Mouse (Mus musculus) embryonic facial prominence, embryonic 13.5 days (tissue): ENCODE measurements around the gene 1700066M21Rik. TPM values are rescaled to one million over a fixed set of nuclear protein-coding genes. Genes with fewer than 3 reads are reported as not detected.

Experiments
- ATAC-seq: fragments of 200-750 bp; cut with Nextera tagmentation; 2 replicates; pipeline ENCODE4 v1.8.0; 2017; ENCODE audit warnings: low read depth; ENCODE audit not compliant: insufficient number of reproducible peaks, insufficient read depth, low FRiP score, low TSS enrichment
- H3K27ac ChIP-seq: fragments of 300-500 bp; sonication (generic); 2 replicates; pipeline ENCODE4 v1.5.1; 2015; ENCODE audit warnings: moderate library complexity, mild to moderate bottlenecking, inconsistent platforms
- H3K27me3 ChIP-seq: fragments of 300-500 bp; sonication (generic); 2 replicates; pipeline ENCODE4 v1.6.1; 2015; ENCODE audit warnings: mild to moderate bottlenecking, inconsistent platforms
- H3K36me3 ChIP-seq: fragments of 300-500 bp; sonication (generic); 2 replicates; pipeline ENCODE4 v1.6.1; 2015; ENCODE audit warnings: mild to moderate bottlenecking, inconsistent platforms
- H3K4me1 ChIP-seq: fragments of 300-500 bp; sonication (generic); 2 replicates; pipeline ENCODE4 v1.6.1; 2015; ENCODE audit warnings: inconsistent platforms
- H3K4me2 ChIP-seq: fragments of 300-500 bp; sonication (generic); 2 replicates; pipeline ENCODE4 v1.6.1; 2015; ENCODE audit warnings: moderate library complexity, mild to moderate bottlenecking, inconsistent platforms
- H3K4me3 ChIP-seq: fragments of 300-500 bp; sonication (generic); 2 replicates; pipeline ENCODE4 v1.5.1; 2015; ENCODE audit warnings: mild to moderate bottlenecking, inconsistent platforms
- H3K9ac ChIP-seq: fragments of 300-500 bp; sonication (generic); 2 replicates; pipeline ENCODE4 v1.6.1; 2015; ENCODE audit warnings: mild to moderate bottlenecking, inconsistent platforms
- H3K9me3 ChIP-seq: fragments of 300-500 bp; sonication (generic); 2 replicates; pipeline ENCODE4 v1.6.1; 2016; ENCODE audit warnings: inconsistent platforms
- WGBS: fragments of 180-500 bp; shearing (Covaris S2); methylation state at CpG from one replicate; pipeline ENCODE4 v1.1.7; 2015; ENCODE audit warnings: mixed read lengths; 5-methylcytosine and 5-hydroxymethylcytosine counted together
- polyA plus RNA-seq: library from polyadenylated mRNA; unstranded; fragments of >200 nt; fragmentation: Nextera tagmentation; extraction: Ambion mirVana; gene quantifications from 2 replicates; pipeline ENCODE4 v1.2.1, GENCODE M21; 2015

Gene 1700066M21Rik
- polyA plus RNA-seq, 1 experiment from 2014 or later, result 16.5 TPM

DNA sequence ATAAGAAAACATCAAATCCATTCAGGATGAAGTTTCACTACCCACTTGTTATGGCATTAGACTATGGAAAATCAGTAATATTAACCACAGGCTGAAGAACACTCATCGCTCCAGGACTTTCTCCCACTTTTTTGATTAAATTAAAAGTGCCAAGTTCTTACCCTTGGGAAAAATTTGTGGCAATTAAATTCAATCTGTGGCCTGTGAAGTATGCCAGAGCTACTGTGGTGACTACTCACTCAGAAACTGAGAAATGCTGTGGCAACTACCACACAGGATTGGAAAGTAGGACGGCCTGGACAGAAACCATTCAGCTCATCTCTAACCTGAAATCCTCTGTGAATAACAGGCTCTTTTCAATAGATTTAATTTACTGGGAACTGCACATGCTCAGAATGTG is 22.9 kb downstream of the 1700066M21Rik start:
- peaks cover 44% of the 10 kb centered on the region for H3K36me3 ChIP-seq
- 89% methylated on average over 2 of the region's 2 CpGs for WGBS

DNA sequence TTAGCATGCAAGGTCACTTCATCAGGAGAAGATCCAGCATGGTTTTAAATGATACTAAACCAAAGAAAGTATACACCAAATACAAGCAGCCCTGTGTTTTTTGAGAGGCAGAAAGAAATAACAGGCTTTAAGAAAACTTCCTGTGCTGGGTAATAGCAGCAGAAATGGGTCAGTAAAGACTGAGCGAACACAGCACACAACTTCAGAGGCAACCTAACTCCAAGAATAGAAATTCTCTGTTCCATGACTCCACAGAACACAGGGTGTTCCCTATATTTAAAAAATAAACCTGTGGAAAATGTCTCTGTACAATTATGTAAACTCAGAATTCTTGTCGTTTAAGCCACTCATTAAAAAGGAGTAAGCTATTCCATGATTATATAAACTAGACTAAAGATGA is 23.5 kb downstream of the 1700066M21Rik start:
- 89% methylated on average over 2 of the region's 2 CpGs for WGBS
- peaks cover 5% of the 10 kb centered on the region; the same call in 1 of the 2 replicates for H3K4me1 ChIP-seq
- no peak overlapping the region for H3K4me3 ChIP-seq
- no peak overlapping the region for H3K4me2 ChIP-seq
- no peak overlapping the region for H3K27ac ChIP-seq
- H3K9me3 ChIP-seq, result no peaks in the 10 kb centered on the region
- no peaks in the 10 kb centered on the region for H3K27me3 ChIP-seq
- H3K9ac ChIP-seq, result no peak overlapping the region
- H3K36me3 ChIP-seq, result peaks cover 41% of the 10 kb centered on the region
- no peak for ATAC-seq

More for the DNA sequence above, 22.9 kb downstream of the 1700066M21Rik start:
- H3K4me2 ChIP-seq, result no peak overlapping the region
- no peaks in the 10 kb centered on the region for H3K27me3 ChIP-seq
- no peaks in the 10 kb centered on the region for H3K9me3 ChIP-seq
- no peak overlapping the region for H3K4me3 ChIP-seq
- ATAC-seq, result no peak
- 0 out of 2 replicates have a peak, but pooled peaks cover under 1% of the 10 kb centered on the region for H3K4me1 ChIP-seq
- H3K9ac ChIP-seq, result no peak overlapping the region
- no peak overlapping the region for H3K27ac ChIP-seq

DNA sequence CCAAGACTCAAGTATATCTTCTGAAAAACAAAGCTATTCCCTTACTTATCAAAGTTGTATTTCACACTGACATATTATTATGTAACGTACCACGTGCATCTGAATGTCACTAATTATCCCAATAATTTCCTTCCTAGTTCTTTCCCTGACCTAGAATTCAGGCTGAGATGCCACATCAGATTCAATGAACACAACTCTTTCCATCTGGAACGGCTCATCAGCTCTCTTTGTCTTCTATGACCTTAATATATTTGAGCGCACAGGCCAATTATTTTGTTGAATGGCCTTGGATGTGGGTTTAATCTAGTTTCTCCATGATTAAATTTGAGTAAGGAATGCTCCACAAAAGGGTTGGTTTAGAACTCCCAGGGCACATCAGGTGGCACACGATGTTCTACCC is 24.7 kb downstream of the 1700066M21Rik start:
- Histone ChIP-seq H3K27ac (no peak overlapping the region), H3K27me3 (no peaks in the 10 kb centered on the region), H3K36me3 (peaks cover 31% of the 10 kb centered on the region), H3K9ac (no peak overlapping the region), H3K4me3 (no peak overlapping the region), H3K9me3 (no peaks in the 10 kb centered on the region), H3K4me2 (no peak overlapping the region), H3K4me1 (peaks cover 5% of the 10 kb centered on the region; the same call in 1 of the 2 replicates)
- no peak for ATAC-seq
- WGBS, result 86% methylated on average over 5 of the region's 5 CpGs

DNA sequence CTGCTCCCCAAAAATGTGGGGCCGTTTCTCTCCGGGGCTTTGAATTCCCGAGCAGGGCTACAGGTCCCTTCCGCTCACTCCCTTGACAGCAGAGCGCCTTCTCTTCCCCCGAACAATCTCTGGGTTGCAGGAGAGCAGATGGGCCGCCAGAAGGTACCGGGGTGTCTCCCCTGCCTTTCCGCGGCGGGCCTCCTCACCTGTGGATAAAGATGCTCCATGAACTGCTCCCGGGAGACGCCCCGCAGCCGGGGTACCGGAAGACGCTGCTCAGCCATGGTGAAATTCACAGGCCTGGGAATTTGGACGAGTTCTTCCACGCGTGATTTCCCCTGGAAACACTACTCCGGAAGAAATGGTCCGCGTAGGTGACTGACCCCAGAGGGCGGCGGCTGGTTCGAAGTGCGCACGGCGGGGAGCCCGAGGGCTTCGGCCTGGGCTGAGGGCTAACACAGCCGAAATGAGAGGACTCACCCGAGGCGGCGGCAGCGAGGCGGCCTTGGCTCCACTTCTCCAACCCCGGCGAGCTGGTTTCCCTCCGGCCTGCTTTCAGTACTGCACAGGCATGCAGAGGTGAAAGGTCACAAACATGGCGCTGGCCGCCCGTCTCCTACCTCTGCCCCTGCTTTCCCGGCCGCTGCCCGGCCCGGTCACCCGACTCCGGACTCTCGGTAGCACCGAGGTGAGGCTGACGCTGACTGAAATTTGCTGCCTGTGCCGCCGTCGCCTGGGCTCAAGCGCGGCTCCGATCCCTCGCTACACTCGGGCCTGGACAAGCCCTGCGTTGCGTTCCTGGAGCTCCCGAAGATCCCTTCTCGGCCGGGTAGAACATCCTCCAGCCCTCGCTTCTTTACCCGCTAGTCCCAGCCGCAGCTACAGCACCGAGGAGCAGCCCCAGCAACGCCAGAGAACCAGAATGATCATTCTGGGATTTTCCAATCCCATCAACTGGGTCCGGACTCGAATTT is 29.0 kb downstream of the 1700066M21Rik start, which contains the start of the genes Maip1 and Tyw5:
Gene Maip1 (plus strand): TSS at position 142 of the 965 bp plus-strand sequence.
Gene Tyw5 (minus strand): TSS at position 915 of the 965 bp plus-strand sequence.
- no peaks in the 10 kb centered on the region for H3K9me3 ChIP-seq
- H3K9ac ChIP-seq, result peak within 1 kb of the TSS; percentile 94
- peak within 1 kb of the TSS; percentile 93 for H3K4me3 ChIP-seq
- ATAC-seq, result peak; percentile 85
- peaks cover 25% of the 10 kb centered on the region for H3K4me1 ChIP-seq
- H3K27ac ChIP-seq, result peak within 1 kb of the TSS; percentile 94
- peak within 1 kb of the TSS; percentile 89 for H3K4me2 ChIP-seq
- no peaks in the 10 kb centered on the region for H3K27me3 ChIP-seq
- WGBS, result under 1% methylated on average over 72 of the region's 72 CpGs
- peaks cover 11% of the 10 kb centered on the region; the same call in 1 of the 2 replicates for H3K36me3 ChIP-seq

DNA sequence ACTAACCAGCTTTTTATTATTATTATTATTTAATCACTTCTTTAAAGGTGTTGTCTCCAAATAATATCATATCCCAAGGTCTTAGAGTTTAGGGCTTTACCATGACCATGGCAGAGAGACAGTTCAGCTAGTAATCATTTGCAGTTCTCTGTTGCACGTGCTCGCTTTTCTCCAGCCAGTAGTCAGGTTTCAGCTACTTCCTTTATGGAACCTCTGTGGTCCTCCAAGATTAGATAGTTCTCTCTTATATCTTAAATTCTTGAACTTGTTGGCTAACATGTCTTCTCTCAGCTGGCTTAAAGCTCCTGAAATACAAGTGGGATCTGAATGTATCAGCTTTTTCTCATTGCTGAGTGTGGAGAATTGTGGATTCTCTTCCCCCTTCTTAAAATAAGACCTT is 31.6 kb downstream of the 1700066M21Rik start:
- Histone ChIP-seq H3K27ac (no peak overlapping the region), H3K4me3 (no peak overlapping the region), H3K9ac (no peak overlapping the region), H3K27me3 (no peaks in the 10 kb centered on the region), H3K36me3 (peaks cover 33% of the 10 kb centered on the region), H3K4me1 (peaks cover 25% of the 10 kb centered on the region), H3K4me2 (peak overlapping the region; percentile 89; the same call in 1 of the 2 replicates), H3K9me3 (no peaks in the 10 kb centered on the region)
- ATAC-seq, result no peak
- 78% methylated on average over 2 of the region's 2 CpGs for WGBS

DNA sequence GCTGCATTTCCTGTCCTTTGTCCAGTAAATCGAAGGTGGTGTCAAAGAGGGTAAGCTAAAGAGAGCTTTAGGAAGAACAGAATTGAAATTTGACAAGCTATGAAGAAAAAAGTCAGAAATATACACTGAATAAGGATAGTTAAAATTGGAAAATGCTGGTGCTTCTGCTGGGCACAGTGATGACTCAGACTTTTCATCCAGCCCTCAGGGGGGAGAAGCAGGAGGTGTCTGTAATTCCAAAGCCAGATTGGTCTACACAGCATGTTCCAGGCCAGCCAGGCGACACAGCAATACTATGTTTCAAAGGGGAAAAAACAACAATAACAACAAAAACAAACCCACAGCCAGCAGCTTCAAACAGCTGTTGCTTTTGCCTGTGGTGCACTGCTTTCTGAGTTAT is 36.0 kb downstream of the 1700066M21Rik start:
- H3K4me1 ChIP-seq, result peaks cover 8% of the 10 kb centered on the region
- no peak overlapping the region for H3K4me3 ChIP-seq
- no peak for ATAC-seq
- H3K36me3 ChIP-seq, result peaks cover 50% of the 10 kb centered on the region
- no peak overlapping the region for H3K27ac ChIP-seq
- no peak overlapping the region for H3K9ac ChIP-seq
- 83% methylated on average over 2 of the region's 2 CpGs for WGBS
- H3K4me2 ChIP-seq, result no peak overlapping the region
- H3K9me3 ChIP-seq, result no peaks in the 10 kb centered on the region
- H3K27me3 ChIP-seq, result no peaks in the 10 kb centered on the region

DNA sequence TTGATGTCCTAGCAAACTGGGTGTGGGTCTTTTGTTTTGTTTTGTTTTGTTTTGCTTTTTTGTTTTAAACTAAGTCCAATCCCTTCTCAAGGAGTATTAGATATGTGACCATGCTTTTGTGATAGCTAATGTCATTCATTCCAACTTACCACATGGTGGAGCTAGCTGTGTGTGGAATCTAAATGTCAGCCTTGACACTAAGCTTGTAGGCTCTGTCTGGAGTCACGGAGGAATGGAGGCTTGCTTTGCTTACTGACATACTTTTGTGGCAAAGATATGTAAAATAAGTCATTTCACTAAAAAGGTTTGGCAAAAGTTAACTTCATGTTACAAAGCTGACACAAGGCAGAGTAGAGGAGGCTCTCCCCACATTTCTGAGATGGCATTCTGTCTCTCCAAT is 46.3 kb downstream of the 1700066M21Rik start:
- H3K36me3 ChIP-seq, result no peaks in the 10 kb centered on the region
- no peak for ATAC-seq
- 7% methylated on average over 1 of the region's 1 CpGs for WGBS
- H3K9me3 ChIP-seq, result no peaks in the 10 kb centered on the region
- H3K4me2 ChIP-seq, result no peak overlapping the region
- H3K27me3 ChIP-seq, result no peaks in the 10 kb centered on the region
- peaks cover 5% of the 10 kb centered on the region for H3K4me1 ChIP-seq
- no peak overlapping the region for H3K4me3 ChIP-seq
- H3K27ac ChIP-seq, result no peak overlapping the region
- H3K9ac ChIP-seq, result no peak overlapping the region

DNA sequence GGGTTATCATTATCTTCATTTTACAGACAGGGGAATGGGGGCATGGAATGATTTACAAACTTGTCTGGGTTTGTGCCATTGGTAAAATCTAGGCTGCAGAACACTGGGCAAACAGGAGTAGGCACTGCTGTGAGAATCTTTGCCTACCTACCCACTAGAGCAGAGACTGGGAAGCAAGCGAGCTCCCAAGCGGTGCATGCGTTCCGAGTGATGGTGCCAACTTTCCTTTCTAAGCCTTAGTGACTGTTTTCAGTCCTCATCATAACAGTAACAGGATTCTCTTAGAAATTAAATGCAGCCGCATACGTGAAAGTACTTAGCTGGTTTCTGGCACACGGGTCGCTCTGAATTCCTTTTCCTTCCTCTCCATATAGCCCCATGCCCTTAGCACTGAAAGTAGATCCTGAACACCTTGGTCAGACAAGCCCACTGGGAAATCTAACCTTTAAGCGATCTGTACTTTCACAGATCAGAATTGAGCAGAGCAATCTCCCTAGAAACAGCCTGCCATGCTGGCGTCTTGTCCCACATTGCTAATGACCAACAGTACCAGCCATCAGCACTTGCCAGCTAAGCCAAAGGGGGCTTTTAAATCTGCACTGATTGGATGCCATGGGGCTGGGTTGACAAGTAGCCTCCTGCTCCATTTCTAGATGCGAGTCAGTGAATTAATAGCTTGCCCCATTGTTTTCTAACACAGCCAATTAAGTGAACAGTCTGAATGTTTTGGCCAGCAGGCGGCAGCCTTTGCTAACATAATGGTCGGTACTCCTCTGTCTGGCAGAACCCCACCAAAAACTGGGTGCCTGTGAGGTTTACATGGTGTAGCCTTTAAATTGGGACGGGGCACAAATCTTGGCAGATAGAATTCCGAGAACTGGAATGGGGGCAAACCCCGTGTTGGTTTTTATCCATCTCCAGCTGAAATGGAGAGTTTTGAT is 51.2 kb downstream of the 1700066M21Rik start:
- Histone ChIP-seq H3K4me1 (peaks cover 20% of the 10 kb centered on the region), H3K27me3 (no peaks in the 10 kb centered on the region), H3K4me3 (peak overlapping the region; percentile 21), H3K9me3 (no peaks in the 10 kb centered on the region), H3K4me2 (peak overlapping the region; percentile 56), H3K27ac (peak overlapping the region; percentile 60; the same call in 1 of the 2 replicates), H3K9ac (peak overlapping the region; percentile 56), H3K36me3 (no peaks in the 10 kb centered on the region)
- 0 out of 2 replicates have a peak, but pooled peaks have one; percentile 79 for ATAC-seq
- WGBS, result 32% methylated on average over 16 of the region's 16 CpGs

DNA sequence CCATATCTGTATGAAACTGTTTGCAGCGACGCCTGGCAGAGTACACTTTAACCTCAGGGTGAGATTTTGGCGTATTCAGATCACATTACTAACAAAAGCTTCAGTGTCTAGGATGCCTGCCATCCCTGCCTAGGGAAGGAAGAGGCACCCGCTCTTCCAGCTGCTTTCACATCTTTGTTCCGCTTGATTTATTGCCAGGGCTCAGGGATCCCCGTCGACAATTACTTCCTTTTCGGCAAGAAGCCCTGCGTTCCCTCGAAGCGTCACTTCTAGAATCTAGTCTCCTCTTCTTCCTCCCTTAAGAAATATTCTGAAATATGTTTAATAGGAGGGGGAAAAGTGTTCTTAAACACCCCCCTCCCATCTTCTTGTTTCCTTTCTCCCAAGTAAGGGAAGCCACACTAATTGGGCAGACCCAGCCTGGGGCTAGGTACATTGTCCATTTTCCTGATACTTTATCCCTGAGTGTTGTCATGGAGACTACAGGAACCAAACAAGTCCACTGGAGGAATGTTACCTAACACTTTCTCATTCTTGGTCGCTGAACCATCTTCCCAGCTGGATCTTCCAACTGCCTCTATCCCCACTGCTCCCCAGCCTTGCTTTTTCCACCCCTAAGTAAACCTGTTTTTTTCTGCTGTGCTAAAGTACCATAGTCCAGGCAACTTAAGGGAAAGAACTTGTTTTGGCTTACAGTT is 52.5 kb downstream of the 1700066M21Rik start:
- Histone ChIP-seq H3K36me3 (no peaks in the 10 kb centered on the region), H3K4me3 (peak overlapping the region; percentile 5; the same call in 1 of the 2 replicates), H3K9me3 (no peaks in the 10 kb centered on the region), H3K9ac (peak overlapping the region; percentile 11; the same call in 1 of the 2 replicates), H3K4me2 (peak overlapping the region; percentile 56), H3K27ac (peak overlapping the region; percentile 36; the same call in 1 of the 2 replicates), H3K4me1 (peaks cover 20% of the 10 kb centered on the region), H3K27me3 (no peaks in the 10 kb centered on the region)
- WGBS, result 2% methylated on average over 12 of the region's 12 CpGs
- ATAC-seq, result no peak

DNA sequence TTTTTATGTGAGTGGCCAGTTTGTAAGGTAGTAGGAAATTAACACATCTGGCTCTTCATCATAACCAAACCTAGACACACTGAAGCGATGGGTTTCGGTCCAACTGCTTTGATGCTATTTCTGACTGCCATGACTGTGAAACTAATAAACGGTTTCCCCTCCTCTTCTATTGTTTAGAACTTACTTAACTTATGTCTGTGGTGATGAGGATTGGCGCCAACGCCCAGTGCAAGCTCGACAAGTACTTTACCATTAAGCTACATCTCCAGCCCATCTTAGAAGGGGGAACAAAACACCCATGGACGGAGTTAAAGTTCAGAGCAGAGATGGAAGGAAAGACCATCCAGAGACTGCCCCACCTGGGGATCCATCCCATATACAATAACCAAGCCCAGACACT is 55.7 kb downstream of the 1700066M21Rik start:
- Histone ChIP-seq H3K4me2 (no peak overlapping the region), H3K9me3 (no peaks in the 10 kb centered on the region), H3K9ac (no peak overlapping the region), H3K4me3 (no peak overlapping the region), H3K27ac (no peak overlapping the region), H3K36me3 (no peaks in the 10 kb centered on the region), H3K27me3 (no peaks in the 10 kb centered on the region), H3K4me1 (peaks cover 43% of the 10 kb centered on the region)
- WGBS, result 92% methylated on average over 7 of the region's 7 CpGs
- no peak for ATAC-seq
